Mouse (Mus musculus): ENCODE data around the gene Ms4a4b. TPM values are rescaled to one million over a fixed set of nuclear protein-coding genes. Genes with fewer than 3 reads are reported as not detected.

Ms4a4b gene
- polyA plus RNA-seq (2012; rRNA removed) = 44.9 and 62.0 TPM in 2 replicates

GRCm38 (mm10) chr19:11443338-11443737, at the start of gene Ms4a4b:
Gene Ms4a4b, plus strand, starts transcription at chr19:11443553.
- Histone ChIP-seq H3K36me3 (ENCODE audit: control insufficient read depth, insufficient read depth, low read length) (no peaks in the 10 kb centered on the region), H3K27ac (ENCODE audit: insufficient read depth, low read length) (peak within 1 kb of the TSS; percentile 51), H3K27me3 (ENCODE audit: control insufficient read depth, insufficient read depth, low read length) (no peaks in the 10 kb centered on the region), H3K4me1 (ENCODE audit: control insufficient read depth, insufficient read depth, insufficient read length) (peaks cover 2% of the 10 kb centered on the region), H3K4me3 (ENCODE audit: extremely low read depth, insufficient read depth, insufficient read length) (peak within 1 kb of the TSS; percentile 32)
- no peak for DNase-seq (ENCODE audit: low read depth in 1 of 2, low spot score in 2 of 2)
- no peak for TF ChIP-seq CTCF (IDR thresholded peaks at IDR 0.05; ENCODE audit: extremely low read depth, insufficient read depth, insufficient read length, insufficient replicate concordance)
- peak; percentile 43 for TF ChIP-seq POLR2A (IDR thresholded peaks at IDR 0.05; ENCODE audit: low read depth, low read length)

GRCm38 (mm10) chr19:11395769-11396168, 47.6 kb upstream of the Ms4a4b start:
- DNase-seq (ENCODE audit: low read depth in 1 of 2, low spot score in 2 of 2) = no peak
- Histone ChIP-seq H3K36me3 (ENCODE audit: control insufficient read depth, insufficient read depth, low read length) (no peaks in the 10 kb centered on the region), H3K4me3 (ENCODE audit: extremely low read depth, insufficient read depth, insufficient read length) (no peak overlapping the region), H3K4me1 (ENCODE audit: control insufficient read depth, insufficient read depth, insufficient read length) (peaks cover 11% of the 10 kb centered on the region), H3K27ac (ENCODE audit: insufficient read depth, low read length) (peak overlapping the region; percentile 75), H3K27me3 (ENCODE audit: control insufficient read depth, insufficient read depth, low read length) (no peaks in the 10 kb centered on the region)
- TF ChIP-seq CTCF (IDR thresholded peaks at IDR 0.05; ENCODE audit: extremely low read depth, insufficient read depth, insufficient read length, insufficient replicate concordance) (no peak), POLR2A (IDR thresholded peaks at IDR 0.05; ENCODE audit: low read depth, low read length) (no peak)

- no peak for DNase-seq (ENCODE audit: low read depth in 1 of 2, low spot score in 2 of 2)
- TF ChIP-seq CTCF (IDR thresholded peaks at IDR 0.05; ENCODE audit: extremely low read depth, insufficient read depth, insufficient read length, insufficient replicate concordance) = no peak
- Histone ChIP-seq H3K4me3 (ENCODE audit: extremely low read depth, insufficient read depth, insufficient read length) (no peak within 1 kb of the TSS), H3K27me3 (ENCODE audit: control insufficient read depth, insufficient read depth, low read length) (no peaks in the 10 kb centered on the region), H3K27ac (ENCODE audit: insufficient read depth, low read length) (peak within 1 kb of the TSS; percentile 40), H3K4me1 (ENCODE audit: control insufficient read depth, insufficient read depth, insufficient read length) (peaks cover 13% of the 10 kb centered on the region), H3K36me3 (ENCODE audit: control insufficient read depth, insufficient read depth, low read length) (no peaks in the 10 kb centered on the region)
- 23% methylated on average over 3 of the region's 3 CpGs for WGBS
These were observed 38.8 kb upstream of the Ms4a4b start, which contains the start of gene Ms4a4c for GRCm38 (mm10) chr19:11404527-11404926. Gene Ms4a4c, plus strand, starts transcription at chr19:11404770.

- H3K36me3 ChIP-seq (ENCODE audit: control insufficient read depth, insufficient read depth, low read length) = no peaks in the 10 kb centered on the region
- peak; percentile 49 to 59 for DNase-seq (ENCODE audit: low read depth in 1 of 2, low spot score in 2 of 2)
These were observed 35.9 kb upstream of the Ms4a4b start for GRCm38 (mm10) chr19:11407428-11407827.

GRCm38 (mm10) chr19:11408591-11408990, 34.8 kb upstream of the Ms4a4b start:
- Histone ChIP-seq H3K36me3 (ENCODE audit: control insufficient read depth, insufficient read depth, low read length) (no peaks in the 10 kb centered on the region), H3K4me3 (ENCODE audit: extremely low read depth, insufficient read depth, insufficient read length) (peak overlapping the region; percentile 47), H3K27me3 (ENCODE audit: control insufficient read depth, insufficient read depth, low read length) (no peaks in the 10 kb centered on the region), H3K27ac (ENCODE audit: insufficient read depth, low read length) (peak overlapping the region; percentile 59), H3K4me1 (ENCODE audit: control insufficient read depth, insufficient read depth, insufficient read length) (peaks cover 20% of the 10 kb centered on the region)
- TF ChIP-seq POLR2A (IDR thresholded peaks at IDR 0.05; ENCODE audit: low read depth, low read length) (no peak), CTCF (IDR thresholded peaks at IDR 0.05; ENCODE audit: extremely low read depth, insufficient read depth, insufficient read length, insufficient replicate concordance) (no peak)
- 68% methylated on average over 1 of the region's 1 CpGs for WGBS
- no peak for DNase-seq (ENCODE audit: low read depth in 1 of 2, low spot score in 2 of 2)

More at GRCm38 (mm10) chr19:11407428-11407827, 35.9 kb upstream of the Ms4a4b start:
- H3K4me3 ChIP-seq (ENCODE audit: extremely low read depth, insufficient read depth, insufficient read length) = peak overlapping the region; percentile 28; the same call in 1 of the 2 replicates
- TF ChIP-seq CTCF (IDR thresholded peaks at IDR 0.05; ENCODE audit: extremely low read depth, insufficient read depth, insufficient read length, insufficient replicate concordance) (no peak), POLR2A (IDR thresholded peaks at IDR 0.05; ENCODE audit: low read depth, low read length) (peak; percentile 22)
- no peaks in the 10 kb centered on the region for H3K27me3 ChIP-seq (ENCODE audit: control insufficient read depth, insufficient read depth, low read length)
- peaks cover 16% of the 10 kb centered on the region for H3K4me1 ChIP-seq (ENCODE audit: control insufficient read depth, insufficient read depth, insufficient read length)
- H3K27ac ChIP-seq (ENCODE audit: insufficient read depth, low read length) = no peak overlapping the region

GRCm38 (mm10) chr19:11411640-11412039, 31.7 kb upstream of the Ms4a4b start:
- peak overlapping the region; percentile 96 for H3K27ac ChIP-seq (ENCODE audit: insufficient read depth, low read length)
- TF ChIP-seq POLR2A (IDR thresholded peaks at IDR 0.05; ENCODE audit: low read depth, low read length) (peak; percentile 56; the same call in 1 of the 2 replicates), CTCF (IDR thresholded peaks at IDR 0.05; ENCODE audit: extremely low read depth, insufficient read depth, insufficient read length, insufficient replicate concordance) (no peak)
- H3K4me3 ChIP-seq (ENCODE audit: extremely low read depth, insufficient read depth, insufficient read length) = peak overlapping the region; percentile 55
- 5% methylated on average over 1 of the region's 1 CpGs for WGBS
- H3K4me1 ChIP-seq (ENCODE audit: control insufficient read depth, insufficient read depth, insufficient read length) = peaks cover 14% of the 10 kb centered on the region
- no peaks in the 10 kb centered on the region for H3K27me3 ChIP-seq (ENCODE audit: control insufficient read depth, insufficient read depth, low read length)
- H3K36me3 ChIP-seq (ENCODE audit: control insufficient read depth, insufficient read depth, low read length) = peaks cover 4% of the 10 kb centered on the region; the same call in 1 of the 2 replicates
- DNase-seq (ENCODE audit: low read depth in 1 of 2, low spot score in 2 of 2) = peak in 1 of 2 experiments; percentile 50

- H3K36me3 ChIP-seq (ENCODE audit: control insufficient read depth, insufficient read depth, low read length) = peaks cover 5% of the 10 kb centered on the region; the same call in 1 of the 2 replicates
- DNase-seq (ENCODE audit: low read depth in 1 of 2, low spot score in 2 of 2) = no peak
- H3K4me1 ChIP-seq (ENCODE audit: control insufficient read depth, insufficient read depth, insufficient read length) = peaks cover 11% of the 10 kb centered on the region; the same call in 1 of the 2 replicates
- WGBS = 53% methylated on average over 1 of the region's 1 CpGs
- 0 out of 2 replicates have a peak overlapping the region, but pooled peaks have one; percentile 3 for H3K4me3 ChIP-seq (ENCODE audit: extremely low read depth, insufficient read depth, insufficient read length)
- peak overlapping the region; percentile 90 for H3K27ac ChIP-seq (ENCODE audit: insufficient read depth, low read length)
- H3K27me3 ChIP-seq (ENCODE audit: control insufficient read depth, insufficient read depth, low read length) = no peaks in the 10 kb centered on the region
- TF ChIP-seq POLR2A (IDR thresholded peaks at IDR 0.05; ENCODE audit: low read depth, low read length) (no peak), CTCF (IDR thresholded peaks at IDR 0.05; ENCODE audit: extremely low read depth, insufficient read depth, insufficient read length, insufficient replicate concordance) (no peak)
These were observed 29.3 kb upstream of the Ms4a4b start for GRCm38 (mm10) chr19:11414084-11414483.
